8 mouse cellular contexts compared by ENCODE assay signal in genomic region chr13:94174577-94175279, GRCm38 (mm10).
DNase-seq lines count a peak whose midpoint lies in the region; ATAC-seq and TF ChIP-seq lines count a peak whose summit lies in the region.

No protein-coding gene starts in this region.

- H3K36me3 ChIP-seq in kidney, embryonic 14.5 days (ENCODE audit: control insufficient read depth, insufficient read depth, low read length): peaks cover 22% of the 10 kb centered on the region
- peaks cover 8% of the 10 kb centered on the region; the same call in 1 of the 2 replicates for H3K36me3 ChIP-seq in limb, embryonic 14.5 days (ENCODE audit: control insufficient read depth, insufficient read depth, low read length)
- peaks cover 2% of the 10 kb centered on the region; the same call in 1 of the 2 replicates for H3K36me3 ChIP-seq in small intestine, adult 2 months (ENCODE audit: control insufficient read depth, insufficient read depth, low read length)

- no peaks in the 10 kb centered on the region for H3K27me3 ChIP-seq in kidney, embryonic 14.5 days (ENCODE audit: control insufficient read depth, insufficient read depth, low read length)
- no peaks in the 10 kb centered on the region for H3K27me3 ChIP-seq in limb, embryonic 14.5 days (ENCODE audit: control insufficient read depth, insufficient read depth, low read length)
- no peaks in the 10 kb centered on the region for H3K27me3 ChIP-seq in small intestine, adult 2 months (ENCODE audit: control insufficient read depth, insufficient read depth, low read length)

- no peak overlapping the region for H3K27ac ChIP-seq in kidney, embryonic 14.5 days (ENCODE audit: low read depth, low read length)
- 0 out of 2 replicates have a peak overlapping the region, but pooled peaks have one; percentile 61 for H3K27ac ChIP-seq in limb, embryonic 14.5 days (replicated peaks; ENCODE audit: low read depth, low read length)
- 0 out of 2 replicates have a peak overlapping the region, but pooled peaks have one; percentile 7 for H3K27ac ChIP-seq in small intestine, adult 2 months (ENCODE audit: insufficient read depth, low read depth, low read length)

- DNase-seq in kidney, adult 11 months: no peak
- peak; percentile 74 for DNase-seq in NIH3T3 (ENCODE audit: low read depth)
- DNase-seq in limb, embryonic 14.5 days (ENCODE audit: low spot score): peak; percentile 53
- no peak for DNase-seq in adrenal gland, postnatal 25 days
- DNase-seq in layer of hippocampus, adult 8-10 months (ENCODE audit: low spot score in 2 of 2): no peak

- TF ChIP-seq CTCF in small intestine, adult 2 months (IDR thresholded peaks at IDR 0.05; ENCODE audit: extremely low read depth, insufficient read length, insufficient replicate concordance, low read depth, low read length): no peak

- H3K4me3 ChIP-seq in kidney, embryonic 14.5 days (ENCODE audit: low read length): peak overlapping the region; percentile 43
- peak overlapping the region; percentile 47 for H3K4me3 ChIP-seq in limb, embryonic 14.5 days (replicated peaks; ENCODE audit: low read length)
- H3K4me3 ChIP-seq in small intestine, adult 2 months (ENCODE audit: low read depth, low read length): peak overlapping the region; percentile 75

- no peaks in the 10 kb centered on the region for H3K9me3 ChIP-seq in kidney, embryonic 14.5 days (ENCODE audit: control insufficient read depth, low read length)
- no peaks in the 10 kb centered on the region for H3K9me3 ChIP-seq in limb, embryonic 14.5 days (ENCODE audit: control insufficient read depth, low read length)

- 38% methylated on average over 16 of the region's 16 CpGs for WGBS in kidney, embryonic 14.5 days
- 23% methylated on average over 16 of the region's 16 CpGs for WGBS in limb, embryonic 14.5 days
- 32% methylated on average over 16 of the region's 16 CpGs for WGBS in small intestine, adult 2 months

- TF ChIP-seq POLR2A in limb, embryonic 14.5 days (IDR thresholded peaks at IDR 0.05; ENCODE audit: borderline replicate concordance, extremely low read depth, insufficient read depth, insufficient read length): no peak
- TF ChIP-seq POLR2A in small intestine, adult 2 months (IDR thresholded peaks at IDR 0.05; ENCODE audit: low read depth, low read length): no peak; the same call in 1 of the 2 replicates

- H3K4me2 ChIP-seq in kidney, embryonic 14.5 days (replicated peaks; ENCODE audit: low read depth, low read length): peak overlapping the region; percentile 89
- H3K4me2 ChIP-seq in limb, embryonic 14.5 days (replicated peaks; ENCODE audit: low read depth, low read length, severe bottlenecking): peak overlapping the region; percentile 92

- H3K4me1 ChIP-seq in kidney, embryonic 14.5 days (ENCODE audit: control insufficient read depth, insufficient read depth, low read length): peaks cover 38% of the 10 kb centered on the region
- H3K4me1 ChIP-seq in limb, embryonic 14.5 days (ENCODE audit: control insufficient read depth, insufficient read depth, low read length): peaks cover 30% of the 10 kb centered on the region
- peaks cover 14% of the 10 kb centered on the region for H3K4me1 ChIP-seq in small intestine, adult 2 months (ENCODE audit: control insufficient read depth, insufficient read depth, insufficient read length, low read length)

- peak overlapping the region; percentile 49 for H3K9ac ChIP-seq in kidney, embryonic 14.5 days (ENCODE audit: low read depth, low read length)
- peak overlapping the region; percentile 60 for H3K9ac ChIP-seq in limb, embryonic 14.5 days (ENCODE audit: low read depth, low read length, severe bottlenecking)

- no peak for ATAC-seq in kidney, embryonic 14.5 days (ENCODE audit: low FRiP score, low TSS enrichment)
- peak; percentile 12; the same call in 1 of the 2 replicates for ATAC-seq in erythroblast, adult 5-6 weeks (replicated peaks; ENCODE audit: low FRiP score, poor library complexity, severe bottlenecking)
- ATAC-seq in limb, embryonic 14.5 days (ENCODE audit: low FRiP score, low read depth): no peak

Comparison
In these comparisons a context has a peak if more than half of its experiments do, and no peak if none do; other contexts are left out.
1. DNase-seq: peak in NIH3T3 (single experiment) and limb, embryonic 14.5 days (single experiment); none in kidney, adult 11 months (single experiment), adrenal gland, postnatal 25 days (single experiment) and layer of hippocampus, adult 8-10 months (0 of 2).
2. Peak in every context shown above with its lines, with median percentiles within 50 percentile points of each other: H3K4me3 ChIP-seq.